Mouse (Mus musculus) midbrain, embryonic 11.5 days (tissue): ENCODE data around the gene Ccn5. TPM values are rescaled to one million over a fixed set of nuclear protein-coding genes. Genes with fewer than 3 reads are reported as not detected.
A peak's percentile ranks its signal among the peaks of the same experiment; 100 is the strongest.

Source experiments
- ATAC-seq: fragments of 200-750 bp; cut with Nextera tagmentation; 2 replicates; pipeline ENCODE4 v1.8.0; 2017; ENCODE audit warnings: moderate TSS enrichment, moderate library complexity; ENCODE audit not compliant: low FRiP score
- DNase-seq: peaks from one replicate; pipeline ENCODE4 v3.0.0; 2015; ENCODE audit warnings: low spot score; ENCODE audit errors: missing footprints
- H3K27ac ChIP-seq: fragments of 300-500 bp; sonication (generic); 2 replicates; pipeline ENCODE4 v1.5.1; 2014; ENCODE audit warnings: low read depth, low read length
- H3K27me3 ChIP-seq: fragments of 300-500 bp; sonication (generic); 2 replicates; pipeline ENCODE4 v1.6.1; 2014; ENCODE audit warnings: mild to moderate bottlenecking, low read length, moderate library complexity, mixed read lengths; ENCODE audit not compliant: control insufficient read depth, insufficient read depth
- H3K36me3 ChIP-seq: fragments of 300-500 bp; sonication (generic); 2 replicates; pipeline ENCODE4 v1.6.1; 2014; ENCODE audit warnings: mild to moderate bottlenecking, low read length, moderate library complexity, mixed read lengths; ENCODE audit not compliant: control insufficient read depth, insufficient read depth
- H3K4me1 ChIP-seq: fragments of 300-500 bp; sonication (generic); 2 replicates; pipeline ENCODE4 v1.6.1; 2014; ENCODE audit warnings: low read length; ENCODE audit not compliant: control insufficient read depth, insufficient read depth
- H3K4me2 ChIP-seq: fragments of 300-500 bp; sonication (generic); 2 replicates; pipeline ENCODE4 v1.6.1; 2014; ENCODE audit warnings: mild to moderate bottlenecking, moderate library complexity
- H3K4me3 ChIP-seq: fragments of 300-500 bp; sonication (generic); 2 replicates; pipeline ENCODE4 v1.5.1; 2014; ENCODE audit warnings: low read depth, low read length
- H3K9ac ChIP-seq: fragments of 300-500 bp; sonication (generic); 2 replicates; pipeline ENCODE4 v1.6.1; 2014; ENCODE audit warnings: low read length
- H3K9me3 ChIP-seq: fragments of 300-500 bp; sonication (generic); 2 replicates; pipeline ENCODE4 v1.6.1; 2016; ENCODE audit warnings: low read length; ENCODE audit not compliant: control insufficient read depth
- WGBS: fragments of 180-500 bp; shearing (Covaris S2); extraction: QIAGEN DNeasy Blood & Tissue Kit; methylation state at CpG from one replicate; pipeline ENCODE4 v1.1.7; 2014; 5-methylcytosine and 5-hydroxymethylcytosine counted together
- polyA plus RNA-seq: library from polyadenylated mRNA; unstranded; fragments of >200 nt; fragmentation: Nextera tagmentation; extraction: Ambion mirVana; gene quantifications from 2 replicates; pipeline ENCODE4 v1.2.1, GENCODE M21; 2014

The Ccn5 gene
- 0.40 and 0.54 TPM in 2 replicates for polyA plus RNA-seq

DNA sequence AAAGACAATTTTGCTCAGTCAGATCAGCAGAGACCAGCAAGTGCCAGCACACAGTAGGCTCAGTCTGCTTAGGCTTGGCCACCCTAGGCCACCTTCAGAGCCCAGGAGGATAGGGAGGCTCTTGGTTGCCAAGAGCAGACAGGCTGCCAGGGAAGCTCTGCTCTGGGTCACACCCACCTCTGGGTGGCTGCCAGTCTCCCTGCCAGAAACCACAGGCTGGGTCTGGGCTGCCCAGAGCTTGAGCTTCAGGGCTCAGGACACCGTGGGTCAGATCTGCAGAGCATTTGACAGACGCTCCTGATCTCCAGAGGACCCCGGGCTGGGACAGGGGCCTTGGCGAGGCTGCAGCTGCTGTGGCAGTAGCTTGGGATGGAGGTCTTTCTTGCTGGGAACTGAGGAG lies at the start of gene Ccn5:
TSS of gene Ccn5 (plus strand) at position 255 of the 400 bp plus-strand sequence.
- H3K4me3 ChIP-seq: no peak within 1 kb of the TSS
- no peak within 1 kb of the TSS for H3K4me2 ChIP-seq
- H3K27ac ChIP-seq: no peak within 1 kb of the TSS
- no peak for ATAC-seq
- no peaks in the 10 kb centered on the region for H3K9me3 ChIP-seq
- H3K4me1 ChIP-seq: peaks cover 4% of the 10 kb centered on the region; the same call in 1 of the 2 replicates
- H3K36me3 ChIP-seq: no peaks in the 10 kb centered on the region
- DNase-seq: no peak
- H3K9ac ChIP-seq: no peak within 1 kb of the TSS
- 85% methylated on average over 4 of the region's 4 CpGs for WGBS
- no peaks in the 10 kb centered on the region for H3K27me3 ChIP-seq

DNA sequence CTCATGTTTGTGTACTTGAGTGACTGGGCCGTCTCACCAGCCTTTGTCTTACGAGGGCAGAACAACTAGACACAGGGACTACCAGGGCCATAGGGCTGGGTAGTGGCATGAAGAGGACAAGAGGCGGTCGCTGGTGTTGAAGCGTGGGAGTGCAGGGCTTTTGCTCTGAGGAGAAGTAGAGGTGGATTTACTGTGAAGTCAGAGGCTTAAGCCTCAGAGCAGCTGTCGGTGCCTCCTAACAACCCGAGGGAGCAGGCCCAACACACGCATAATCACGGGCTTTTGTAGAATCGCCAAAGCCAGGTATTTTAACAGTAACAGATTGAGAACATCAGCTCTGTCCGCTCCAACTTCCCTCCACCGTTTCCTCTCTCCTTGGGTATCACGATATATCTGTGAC lies 44.0 kb upstream of the Ccn5 start:
- H3K4me3 ChIP-seq: no peak overlapping the region
- peaks cover 11% of the 10 kb centered on the region for H3K4me1 ChIP-seq
- WGBS: 5% methylated on average over 13 of the region's 13 CpGs
- peaks cover 20% of the 10 kb centered on the region for H3K27me3 ChIP-seq
- DNase-seq (peak; percentile 88), ATAC-seq (no peak)
- H3K4me2 ChIP-seq: no peak overlapping the region
- no peak overlapping the region for H3K9ac ChIP-seq
- H3K27ac ChIP-seq: no peak overlapping the region
- no peaks in the 10 kb centered on the region for H3K9me3 ChIP-seq
- no peaks in the 10 kb centered on the region for H3K36me3 ChIP-seq

DNA sequence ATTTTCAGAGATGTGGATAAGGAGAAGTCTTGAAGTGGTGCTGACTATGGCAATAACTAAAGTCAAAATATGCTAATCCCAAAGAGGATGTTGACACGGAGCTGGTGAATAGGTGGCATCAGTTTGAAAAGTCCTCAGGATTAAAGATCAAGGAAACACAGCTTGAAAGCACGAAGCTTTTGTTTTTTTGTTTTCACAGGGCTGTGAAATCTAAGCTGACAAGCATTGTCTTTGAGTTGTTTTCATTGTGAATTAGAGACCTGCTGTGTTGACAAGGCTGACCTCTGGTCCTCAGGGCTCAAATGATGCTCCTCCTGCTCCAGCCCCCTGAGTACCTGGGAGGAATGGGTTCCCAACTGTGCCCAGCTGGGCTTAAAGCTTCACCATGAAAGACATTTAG lies 43.6 kb upstream of the Ccn5 start:
- Histone ChIP-seq H3K4me3 (no peak overlapping the region), H3K4me1 (peaks cover 11% of the 10 kb centered on the region), H3K4me2 (no peak overlapping the region), H3K36me3 (no peaks in the 10 kb centered on the region), H3K27me3 (peaks cover 20% of the 10 kb centered on the region), H3K9ac (no peak overlapping the region), H3K27ac (no peak overlapping the region), H3K9me3 (no peaks in the 10 kb centered on the region)
- DNase-seq: peak; percentile 85
- whole genome bisulfite sequencing: 0% methylated on average over 2 of the region's 2 CpGs
- 0 out of 2 replicates have a peak, but pooled peaks have one; percentile 38 for ATAC-seq

DNA sequence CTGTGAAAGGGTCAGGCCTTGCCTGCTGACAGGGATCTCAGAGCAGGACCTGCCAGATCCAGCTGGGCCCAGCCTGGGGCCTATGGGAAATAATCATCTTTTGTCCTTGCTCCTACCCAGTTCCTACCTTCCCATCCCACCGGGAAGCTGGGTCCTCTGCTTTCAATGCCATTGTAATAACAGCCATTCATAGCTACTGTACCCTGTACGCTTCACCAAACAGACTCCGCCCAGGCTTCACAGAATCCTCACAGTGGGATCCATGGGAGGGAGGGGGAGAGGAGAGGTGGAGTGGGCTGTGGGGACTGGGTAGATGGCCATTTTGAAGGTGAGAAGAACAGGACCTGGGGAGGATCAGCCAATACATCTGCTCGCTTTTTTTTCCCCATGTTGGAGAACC lies 41.8 kb upstream of the Ccn5 start:
- H3K4me3 ChIP-seq: no peak overlapping the region
- H3K27ac ChIP-seq: no peak overlapping the region
- no peak overlapping the region for H3K4me2 ChIP-seq
- no peaks in the 10 kb centered on the region for H3K36me3 ChIP-seq
- H3K4me1 ChIP-seq: peaks cover 11% of the 10 kb centered on the region
- 64% methylated on average over 4 of the region's 4 CpGs for WGBS
- peaks cover 19% of the 10 kb centered on the region for H3K27me3 ChIP-seq
- H3K9ac ChIP-seq: no peak overlapping the region
- DNase-seq (no peak), ATAC-seq (no peak)
- H3K9me3 ChIP-seq: no peaks in the 10 kb centered on the region

DNA sequence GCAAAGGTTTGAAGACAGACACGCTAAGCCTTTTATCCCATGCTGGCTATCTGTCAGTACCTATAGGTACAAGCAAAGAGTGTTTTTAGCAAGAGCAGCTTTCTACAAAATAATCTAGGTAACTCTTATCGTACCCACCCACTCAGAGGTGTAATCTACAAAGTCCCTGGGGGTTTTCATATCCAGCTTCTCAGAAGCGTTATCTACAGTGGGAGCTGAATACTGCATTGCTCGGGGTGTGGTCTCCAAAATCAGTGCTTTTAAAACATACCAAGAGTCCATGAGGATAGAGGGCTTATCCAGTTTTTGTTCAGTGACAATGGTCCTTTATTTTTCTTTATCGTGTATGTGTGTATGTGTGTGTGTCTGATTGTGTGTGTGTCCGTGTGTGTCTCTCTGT lies 37.3 kb upstream of the Ccn5 start:
- Histone ChIP-seq H3K27ac (no peak overlapping the region), H3K36me3 (no peaks in the 10 kb centered on the region), H3K27me3 (peaks cover 13% of the 10 kb centered on the region), H3K4me2 (no peak overlapping the region), H3K4me3 (no peak overlapping the region), H3K9me3 (no peaks in the 10 kb centered on the region), H3K9ac (no peak overlapping the region), H3K4me1 (no peaks in the 10 kb centered on the region)
- ATAC-seq: no peak
- 91% methylated on average over 6 of the region's 6 CpGs for WGBS
- peak; percentile 72 for DNase-seq

DNA sequence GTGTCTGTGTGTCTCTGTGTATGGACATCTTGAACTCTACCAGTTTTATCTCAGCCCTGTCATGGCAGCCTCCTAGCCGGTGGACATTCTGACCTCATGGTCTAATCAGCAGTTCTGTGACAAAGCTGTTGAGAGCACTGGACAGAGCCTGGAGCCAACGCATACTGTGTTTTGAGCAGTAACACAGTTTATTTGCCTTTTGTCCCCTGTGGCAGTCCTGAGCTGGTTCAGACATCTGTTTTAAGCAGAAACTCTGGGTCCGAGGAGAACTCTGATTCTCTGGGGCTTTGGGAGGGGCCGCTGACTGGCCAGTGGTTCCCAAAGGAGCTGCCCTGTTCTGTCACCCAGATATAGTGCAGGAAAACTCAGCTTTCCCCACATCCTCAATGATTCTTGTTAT lies 36.8 kb upstream of the Ccn5 start:
- Histone ChIP-seq H3K4me1 (no peaks in the 10 kb centered on the region), H3K9ac (no peak overlapping the region), H3K36me3 (no peaks in the 10 kb centered on the region), H3K27me3 (peaks cover 8% of the 10 kb centered on the region), H3K27ac (no peak overlapping the region), H3K4me2 (no peak overlapping the region), H3K9me3 (no peaks in the 10 kb centered on the region), H3K4me3 (no peak overlapping the region)
- DNase-seq (peak; percentile 71), ATAC-seq (no peak)
- WGBS: 72% methylated on average over 4 of the region's 4 CpGs

DNA sequence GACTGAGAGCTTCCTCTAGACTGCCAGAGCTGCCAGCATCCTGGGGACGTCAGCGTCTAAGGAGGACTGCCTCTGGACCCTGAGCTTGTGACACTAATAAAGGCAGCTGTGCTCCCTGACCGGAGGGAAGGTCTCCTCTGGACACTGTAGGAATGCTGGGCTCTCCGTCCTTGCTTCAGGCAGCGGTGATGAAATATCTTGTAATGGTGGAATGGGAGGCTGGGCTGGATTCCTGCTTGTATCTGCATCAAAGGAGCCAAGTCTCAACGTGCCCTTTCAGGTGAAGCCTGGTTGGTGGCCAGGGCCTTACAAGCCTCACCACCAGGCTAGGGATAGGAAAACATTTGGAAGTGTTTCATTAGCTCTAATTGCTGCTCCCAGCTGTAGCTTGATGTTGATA lies 33.6 kb upstream of the Ccn5 start:
- no peak overlapping the region for H3K4me2 ChIP-seq
- H3K9me3 ChIP-seq: no peaks in the 10 kb centered on the region
- H3K4me3 ChIP-seq: no peak overlapping the region
- H3K9ac ChIP-seq: no peak overlapping the region
- no peak overlapping the region for H3K27ac ChIP-seq
- H3K27me3 ChIP-seq: peaks cover 2% of the 10 kb centered on the region; the same call in 1 of the 2 replicates
- ATAC-seq (no peak), DNase-seq (no peak)
- no peaks in the 10 kb centered on the region for H3K36me3 ChIP-seq
- 82% methylated on average over 6 of the region's 6 CpGs for WGBS
- no peaks in the 10 kb centered on the region for H3K4me1 ChIP-seq

DNA sequence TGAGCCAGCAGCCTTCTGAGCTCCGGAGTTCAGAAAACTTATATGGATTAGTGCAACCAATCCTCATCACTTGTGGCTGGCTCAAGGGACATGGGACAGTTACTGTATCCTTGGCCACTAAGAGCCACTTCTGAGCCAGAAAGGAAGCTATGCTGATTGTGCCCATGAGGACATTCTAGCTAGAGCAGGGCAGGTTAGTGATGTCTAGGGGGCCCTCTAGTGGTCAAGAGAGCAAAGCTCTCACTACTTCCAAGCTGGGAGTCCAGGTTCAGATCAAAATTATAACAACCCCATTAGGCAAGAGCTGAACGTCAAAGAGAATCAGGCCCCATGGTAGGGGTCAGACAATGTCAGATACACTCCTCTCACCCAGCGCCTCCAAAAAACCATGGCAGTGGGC lies 33.0 kb upstream of the Ccn5 start:
- Histone ChIP-seq H3K36me3 (no peaks in the 10 kb centered on the region), H3K4me3 (no peak overlapping the region), H3K9ac (no peak overlapping the region), H3K27ac (no peak overlapping the region), H3K9me3 (no peaks in the 10 kb centered on the region), H3K4me2 (no peak overlapping the region), H3K27me3 (peaks cover 2% of the 10 kb centered on the region; the same call in 1 of the 2 replicates), H3K4me1 (no peaks in the 10 kb centered on the region)
- peak; percentile 91 for DNase-seq
- 60% methylated on average over 3 of the region's 3 CpGs for WGBS
- 0 out of 2 replicates have a peak, but pooled peaks have one; percentile 46 for ATAC-seq

DNA sequence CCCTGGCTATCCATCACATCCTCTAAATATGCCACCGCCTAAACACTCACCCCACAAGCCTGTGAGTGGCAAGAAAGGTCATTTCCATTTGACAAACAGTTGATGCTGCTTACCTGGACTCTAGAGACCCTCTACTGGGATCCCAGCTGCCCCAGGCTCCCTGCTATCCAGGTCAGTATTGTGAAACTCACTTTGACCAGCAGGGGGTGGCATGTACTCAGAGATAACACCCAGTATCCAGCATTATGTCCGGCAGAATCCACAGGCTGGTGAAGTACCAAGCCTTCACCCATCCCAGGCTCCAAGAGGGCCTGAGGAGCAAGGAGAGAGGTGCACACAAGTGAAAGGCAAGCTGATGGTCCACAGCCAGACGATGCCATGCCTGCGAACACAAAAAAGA lies 32.2 kb upstream of the Ccn5 start:
- no peak for ATAC-seq
- Histone ChIP-seq H3K9ac (no peak overlapping the region), H3K4me3 (no peak overlapping the region), H3K27ac (no peak overlapping the region), H3K27me3 (no peaks in the 10 kb centered on the region), H3K4me2 (no peak overlapping the region), H3K4me1 (no peaks in the 10 kb centered on the region), H3K9me3 (no peaks in the 10 kb centered on the region), H3K36me3 (no peaks in the 10 kb centered on the region)
- DNase-seq: peak; percentile 90
- 82% methylated on average over 4 of the region's 4 CpGs for WGBS
